Mouse (Mus musculus) embryonic facial prominence, embryonic 15.5 days (tissue): ENCODE data around the gene Tmem266. TPM values are rescaled to one million over a fixed set of nuclear protein-coding genes. Genes with fewer than 3 reads are reported as not detected.

ENCODE experiments used
- ATAC-seq: fragments of 200-750 bp; cut with Nextera tagmentation; 2 replicates; pipeline ENCODE4 v1.8.0; 2017; ENCODE audit warnings: low read depth, moderate TSS enrichment; ENCODE audit not compliant: insufficient number of reproducible peaks, low FRiP score, low TSS enrichment
- H3K27ac ChIP-seq: fragments of 300-500 bp; sonication (generic); replicated peaks from 2 replicates; pipeline ENCODE4 v1.5.1; 2015; ENCODE audit warnings: mild to moderate bottlenecking, inconsistent platforms
- H3K27me3 ChIP-seq: fragments of 300-500 bp; sonication (generic); 2 replicates; pipeline ENCODE4 v1.6.1; 2015; ENCODE audit warnings: inconsistent platforms
- H3K36me3 ChIP-seq: fragments of 300-500 bp; sonication (generic); 2 replicates; pipeline ENCODE4 v1.6.1; 2015; ENCODE audit warnings: mild to moderate bottlenecking, inconsistent platforms
- H3K4me1 ChIP-seq: fragments of 300-500 bp; sonication (generic); 2 replicates; pipeline ENCODE4 v1.6.1; 2015; ENCODE audit warnings: inconsistent platforms
- H3K4me2 ChIP-seq: fragments of 300-500 bp; sonication (generic); replicated peaks from 2 replicates; pipeline ENCODE4 v1.6.1; 2015; ENCODE audit warnings: mild to moderate bottlenecking, inconsistent platforms
- H3K4me3 ChIP-seq: fragments of 300-500 bp; sonication (generic); replicated peaks from 2 replicates; pipeline ENCODE4 v1.5.1; 2015; ENCODE audit warnings: mild to moderate bottlenecking, inconsistent platforms
- H3K9ac ChIP-seq: fragments of 300-500 bp; sonication (generic); 2 replicates; pipeline ENCODE4 v1.6.1; 2015; ENCODE audit warnings: inconsistent platforms
- H3K9me3 ChIP-seq: fragments of 300-500 bp; sonication (generic); replicated peaks from 2 replicates; pipeline ENCODE4 v1.6.1; 2016; ENCODE audit warnings: inconsistent platforms
- WGBS: fragments of 180-500 bp; shearing (Covaris S2); methylation state at CpG from one replicate; pipeline ENCODE4 v1.1.7; 2015; 5-methylcytosine and 5-hydroxymethylcytosine counted together
- polyA plus RNA-seq: library from polyadenylated mRNA; unstranded; fragments of >200 nt; fragmentation: Nextera tagmentation; extraction: Ambion mirVana; gene quantifications from 2 replicates; pipeline ENCODE4 v1.2.1, GENCODE M21; 2015

Tmem266 gene
- 0.46 and 0.57 TPM in 2 replicates for polyA plus RNA-seq

DNA sequence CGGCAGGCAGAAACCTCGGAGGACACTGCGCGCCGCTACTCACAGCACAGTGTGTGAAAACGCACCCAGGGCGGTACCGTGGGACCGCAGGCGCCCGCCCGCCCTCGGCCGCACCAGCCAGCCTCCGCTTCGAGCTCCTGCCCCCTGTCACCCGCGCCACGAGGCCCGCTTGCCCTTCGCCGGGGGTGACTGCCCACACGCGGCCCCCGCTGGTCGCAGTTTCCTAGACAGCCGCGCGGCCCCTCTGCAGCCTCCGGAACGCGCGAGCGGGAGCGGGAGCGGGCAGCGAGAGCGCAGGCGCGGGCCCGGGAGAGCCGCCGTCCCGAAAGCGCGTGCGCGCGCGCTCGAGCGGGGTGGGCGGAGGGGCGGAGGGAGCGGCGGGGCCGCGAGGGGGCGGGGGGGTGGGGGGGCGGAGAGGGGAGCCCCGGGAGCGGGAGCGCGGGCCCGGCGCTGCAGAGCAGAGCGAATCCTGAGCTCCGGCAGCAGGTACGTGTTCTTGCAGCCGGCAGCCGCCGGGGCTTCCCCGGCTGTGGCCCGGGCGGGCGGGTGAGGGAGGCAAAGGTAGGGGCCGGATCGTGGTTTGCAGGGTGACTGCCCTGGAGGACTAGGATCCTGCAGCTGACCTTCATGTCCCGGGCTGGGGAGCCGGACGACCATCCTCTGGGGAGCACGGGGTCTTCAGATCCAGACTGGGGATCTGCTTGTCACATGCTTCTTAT lies at the start of gene Tmem266, which contains the start of gene Nrg4:
TSS of gene Tmem266 (plus strand) at position 399 of the 719 bp plus-strand sequence.
TSS of gene Nrg4 (minus strand) at position 330 of the 719 bp plus-strand sequence.
- Histone ChIP-seq H3K27ac (no peak within 1 kb of the TSS), H3K9ac (peak within 1 kb of the TSS; percentile 60), H3K27me3 (peaks cover 45% of the 10 kb centered on the region), H3K36me3 (no peaks in the 10 kb centered on the region), H3K9me3 (no peaks in the 10 kb centered on the region), H3K4me2 (peak within 1 kb of the TSS; percentile 86), H3K4me1 (peaks cover 21% of the 10 kb centered on the region), H3K4me3 (peak within 1 kb of the TSS; percentile 61)
- ATAC-seq = peak; percentile 82
- 0% methylated on average over 42 of the region's 82 CpGs for WGBS

DNA sequence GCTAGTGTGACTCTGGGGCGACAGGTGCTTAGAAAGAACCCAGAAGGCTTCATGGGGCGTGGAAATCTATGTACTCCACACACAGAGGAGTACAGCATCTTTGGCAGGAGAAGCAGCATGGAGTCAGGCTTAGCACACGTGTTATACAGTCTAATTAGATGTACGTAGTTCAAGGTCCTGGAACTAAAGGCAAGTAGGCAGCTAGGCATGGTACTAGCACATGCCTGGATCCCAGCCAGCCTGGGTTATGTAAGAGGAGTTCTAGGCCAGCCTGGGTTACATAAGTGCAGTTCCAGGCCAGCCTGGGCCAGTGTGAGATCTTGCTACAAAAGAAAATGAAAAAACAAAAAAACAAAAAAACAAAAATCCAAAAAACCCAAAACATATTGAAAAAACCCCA lies 49.2 kb upstream of the Tmem266 start:
- Histone ChIP-seq H3K36me3 (no peaks in the 10 kb centered on the region), H3K27ac (no peak overlapping the region)
- WGBS = 75% methylated on average over 4 of the region's 4 CpGs

DNA sequence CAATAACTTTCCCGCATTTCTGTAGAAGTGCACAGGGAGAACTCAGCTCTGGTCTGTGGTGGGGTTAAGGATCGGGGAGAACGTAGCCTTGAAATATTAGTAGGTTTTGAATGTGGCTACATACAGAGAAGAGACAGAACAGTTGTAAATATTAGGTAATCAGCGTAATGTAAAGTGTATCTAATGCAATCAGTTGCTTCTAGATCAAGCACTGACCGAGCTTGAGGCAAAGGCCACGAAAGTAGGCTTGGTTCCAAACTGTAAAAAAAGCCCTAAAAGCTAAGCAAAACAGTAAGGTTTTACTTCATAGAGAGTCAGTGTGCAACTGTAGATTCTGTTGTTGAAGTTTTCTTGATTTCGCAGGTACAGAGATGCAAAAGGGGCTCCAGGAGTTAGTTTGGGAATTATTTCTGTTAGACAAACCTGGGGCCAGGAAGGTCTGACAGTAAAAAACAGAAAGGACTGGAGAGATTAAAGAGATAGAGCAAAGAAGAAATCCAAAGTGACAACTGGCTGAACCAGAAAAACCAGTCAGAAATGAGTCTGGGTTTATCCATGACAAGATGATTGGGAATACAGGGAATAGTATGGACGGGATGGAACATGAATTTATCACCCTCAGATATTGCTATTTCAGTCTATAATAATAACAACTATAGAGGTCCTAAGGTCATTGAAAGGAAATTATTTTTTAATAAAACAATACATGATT lies 47.4 kb upstream of the Tmem266 start:
- Histone ChIP-seq H3K4me3 (no peak overlapping the region), H3K9ac (no peak overlapping the region), H3K27ac (no peak overlapping the region), H3K4me1 (0 out of 2 replicates have a peak, but pooled peaks cover 3% of the 10 kb centered on the region), H3K27me3 (no peaks in the 10 kb centered on the region), H3K4me2 (no peak overlapping the region), H3K9me3 (no peaks in the 10 kb centered on the region), H3K36me3 (no peaks in the 10 kb centered on the region)
- no peak for ATAC-seq
- WGBS = 75% methylated on average over 8 of the region's 8 CpGs

More for the DNA sequence above, 49.2 kb upstream of the Tmem266 start:
- H3K9ac ChIP-seq = no peak overlapping the region
- no peak overlapping the region for H3K4me2 ChIP-seq
- no peaks in the 10 kb centered on the region for H3K27me3 ChIP-seq
- ATAC-seq = no peak
- no peak overlapping the region for H3K4me3 ChIP-seq
- no peaks in the 10 kb centered on the region for H3K4me1 ChIP-seq
- no peaks in the 10 kb centered on the region for H3K9me3 ChIP-seq

GRCm38 (mm10) chr9:55283516-55283915 lies 43.2 kb upstream of the Tmem266 start:
- Histone ChIP-seq H3K9me3 (no peaks in the 10 kb centered on the region), H3K27me3 (no peaks in the 10 kb centered on the region), H3K4me2 (peak overlapping the region; percentile 35), H3K36me3 (no peaks in the 10 kb centered on the region), H3K4me3 (no peak overlapping the region; the same call in 1 of the 2 replicates), H3K27ac (no peak overlapping the region), H3K9ac (no peak overlapping the region), H3K4me1 (0 out of 2 replicates have a peak, but pooled peaks cover 3% of the 10 kb centered on the region)
- 5% methylated on average over 14 of the region's 14 CpGs for WGBS
- ATAC-seq = no peak

DNA sequence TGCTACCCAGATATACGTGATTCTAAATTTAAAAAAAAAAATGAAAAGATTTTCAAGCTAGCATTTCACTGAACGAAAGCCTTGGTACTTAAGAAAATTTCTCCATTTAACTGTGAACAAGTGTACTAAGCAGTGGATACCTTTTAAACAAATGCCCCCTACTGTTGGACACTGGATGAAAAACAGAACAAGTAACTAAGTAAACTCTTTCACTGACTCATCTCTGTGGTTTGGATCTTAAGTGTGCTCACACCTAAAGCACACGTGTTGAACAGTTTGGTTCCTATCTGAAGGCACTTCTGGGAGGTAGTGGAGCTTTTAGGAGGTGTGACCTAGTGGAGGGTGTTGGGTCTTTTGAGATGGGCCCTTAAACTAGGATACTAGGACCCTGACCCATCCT lies 41.5 kb upstream of the Tmem266 start:
- Histone ChIP-seq H3K4me2 (no peak overlapping the region), H3K9ac (no peak overlapping the region), H3K27ac (no peak overlapping the region), H3K4me3 (no peak overlapping the region), H3K4me1 (0 out of 2 replicates have a peak, but pooled peaks cover 3% of the 10 kb centered on the region), H3K9me3 (no peaks in the 10 kb centered on the region), H3K36me3 (no peaks in the 10 kb centered on the region), H3K27me3 (no peaks in the 10 kb centered on the region)
- ATAC-seq = no peak
- 75% methylated on average over 3 of the region's 3 CpGs for WGBS

GRCm38 (mm10) chr9:55289475-55290198 lies 37.1 kb upstream of the Tmem266 start:
- Histone ChIP-seq H3K4me1 (no peaks in the 10 kb centered on the region), H3K36me3 (no peaks in the 10 kb centered on the region), H3K27ac (no peak overlapping the region), H3K27me3 (no peaks in the 10 kb centered on the region), H3K9ac (no peak overlapping the region), H3K9me3 (no peaks in the 10 kb centered on the region), H3K4me2 (no peak overlapping the region), H3K4me3 (no peak overlapping the region)
- WGBS = 58% methylated on average over 3 of the region's 3 CpGs
- no peak for ATAC-seq

DNA sequence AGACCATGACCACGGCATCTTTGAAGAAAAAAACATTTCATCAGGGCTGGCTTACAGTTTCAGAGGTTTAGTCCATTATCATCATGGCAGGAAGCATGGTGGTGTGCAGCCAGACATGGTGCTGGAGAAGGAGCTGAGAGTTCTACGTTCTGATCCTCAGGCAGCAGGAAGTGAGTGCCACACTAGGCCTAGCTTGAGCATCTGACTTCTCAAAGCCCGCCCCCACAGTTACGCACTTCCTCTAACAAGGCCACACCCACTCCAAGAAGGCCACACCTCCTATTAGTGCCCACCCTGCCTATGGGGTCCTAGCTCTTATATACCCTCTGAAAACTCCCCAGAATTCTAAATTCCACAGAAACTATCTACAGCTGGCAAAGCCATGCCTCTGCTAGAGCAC lies 34.7 kb upstream of the Tmem266 start:
- H3K36me3 ChIP-seq = no peaks in the 10 kb centered on the region
- H3K27ac ChIP-seq = no peak overlapping the region
- H3K27me3 ChIP-seq = no peaks in the 10 kb centered on the region
- WGBS = 89% methylated on average over 4 of the region's 4 CpGs
- no peak overlapping the region for H3K4me2 ChIP-seq
- 0 out of 2 replicates have a peak, but pooled peaks cover 3% of the 10 kb centered on the region for H3K9me3 ChIP-seq
- no peaks in the 10 kb centered on the region for H3K4me1 ChIP-seq
- ATAC-seq = no peak
- no peak overlapping the region for H3K4me3 ChIP-seq
- no peak overlapping the region for H3K9ac ChIP-seq

DNA sequence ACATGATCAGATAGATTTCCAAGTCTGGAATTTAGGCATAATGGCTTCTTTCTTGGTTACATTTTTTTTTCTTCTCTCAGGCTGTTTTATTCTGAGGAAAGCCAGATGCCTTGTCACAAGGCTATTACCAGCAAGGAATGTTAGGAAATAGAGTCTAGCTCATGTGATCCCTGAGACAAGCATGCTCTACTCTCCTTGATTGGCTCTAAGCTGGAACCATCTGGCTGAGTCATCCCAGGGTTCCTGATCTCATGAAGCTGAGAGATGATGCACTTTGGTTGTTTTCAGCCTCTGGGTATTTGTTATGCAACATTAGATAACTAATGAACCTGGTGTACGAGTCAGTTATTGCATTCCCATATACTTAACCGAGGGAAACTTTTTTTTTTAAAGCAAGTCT lies 30.5 kb upstream of the Tmem266 start:
- 0 out of 2 replicates have a peak, but pooled peaks cover 3% of the 10 kb centered on the region for H3K9me3 ChIP-seq
- no peaks in the 10 kb centered on the region for H3K27me3 ChIP-seq
- ATAC-seq = no peak
- H3K36me3 ChIP-seq = no peaks in the 10 kb centered on the region
- WGBS = 61% methylated on average over 2 of the region's 2 CpGs
- no peak overlapping the region for H3K9ac ChIP-seq
- no peaks in the 10 kb centered on the region for H3K4me1 ChIP-seq
- no peak overlapping the region for H3K4me3 ChIP-seq
- no peak overlapping the region for H3K27ac ChIP-seq
- H3K4me2 ChIP-seq = no peak overlapping the region

- Histone ChIP-seq H3K4me1 (no peaks in the 10 kb centered on the region), H3K9me3 (no peaks in the 10 kb centered on the region), H3K27me3 (no peaks in the 10 kb centered on the region), H3K9ac (no peak overlapping the region), H3K36me3 (no peaks in the 10 kb centered on the region), H3K4me3 (no peak overlapping the region), H3K27ac (no peak overlapping the region), H3K4me2 (no peak overlapping the region)
- no peak for ATAC-seq
- 54% methylated on average over 2 of the region's 2 CpGs for WGBS
Observed at GRCm38 (mm10) chr9:55307066-55307465, 19.6 kb upstream of the Tmem266 start.

DNA sequence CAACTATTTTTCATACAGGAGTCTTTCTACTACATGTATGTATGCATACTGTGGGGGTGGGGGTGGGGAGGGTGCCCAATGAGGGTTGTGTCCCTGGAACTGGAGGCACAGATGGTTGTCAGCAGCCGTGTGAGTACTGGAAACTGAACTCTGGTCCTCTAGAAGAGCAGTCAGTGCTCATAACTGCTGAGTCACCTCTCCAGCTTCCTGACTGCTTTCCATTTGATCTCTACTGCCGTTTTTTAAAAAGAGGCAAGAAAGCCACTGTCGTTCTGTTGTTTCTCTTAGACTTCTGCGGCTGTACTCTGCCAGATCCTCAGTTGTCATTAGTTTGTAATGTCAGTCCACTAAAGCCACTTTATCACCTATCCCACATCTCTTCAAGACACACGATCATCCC lies 19.2 kb upstream of the Tmem266 start:
- WGBS = 59% methylated on average over 5 of the region's 5 CpGs
- Histone ChIP-seq H3K27me3 (no peaks in the 10 kb centered on the region), H3K9me3 (no peaks in the 10 kb centered on the region), H3K4me1 (no peaks in the 10 kb centered on the region), H3K4me2 (no peak overlapping the region), H3K36me3 (no peaks in the 10 kb centered on the region), H3K27ac (no peak overlapping the region), H3K9ac (no peak overlapping the region), H3K4me3 (no peak overlapping the region)
- no peak for ATAC-seq

DNA sequence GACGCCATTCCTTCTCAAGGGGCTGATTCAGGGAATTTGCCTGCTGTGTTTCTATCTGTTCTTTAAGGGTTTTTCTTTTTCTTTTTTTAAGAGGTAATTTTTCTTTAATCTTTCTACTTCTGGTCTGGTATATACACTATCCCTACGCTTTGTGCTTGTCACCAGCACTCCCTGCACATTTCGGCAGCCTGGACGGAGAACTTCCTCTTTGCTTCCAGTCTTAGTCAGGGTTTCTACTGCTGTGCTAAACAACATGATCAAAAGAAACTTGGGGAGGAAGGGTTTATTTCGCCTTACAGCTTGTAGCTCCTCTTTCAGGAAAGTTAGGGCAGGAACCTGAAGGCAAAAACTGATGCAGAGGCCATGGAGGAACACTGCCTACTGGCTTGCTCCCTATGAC lies 18.3 kb upstream of the Tmem266 start:
- no peaks in the 10 kb centered on the region for H3K4me1 ChIP-seq
- no peak overlapping the region for H3K4me2 ChIP-seq
- H3K9ac ChIP-seq = no peak overlapping the region
- H3K27me3 ChIP-seq = no peaks in the 10 kb centered on the region
- H3K9me3 ChIP-seq = no peaks in the 10 kb centered on the region
- H3K36me3 ChIP-seq = no peaks in the 10 kb centered on the region
- ATAC-seq = no peak
- WGBS = 80% methylated on average over 5 of the region's 5 CpGs
- H3K27ac ChIP-seq = no peak overlapping the region
- no peak overlapping the region for H3K4me3 ChIP-seq
